Mouse (Mus musculus) adrenal gland, adult 18-20 months (tissue): ENCODE data around the gene Pck1. TPM values are rescaled to one million over a fixed set of nuclear protein-coding genes. Genes with fewer than 3 reads are reported as not detected.

ENCODE experiments used
- DNase-seq, 2 experiments: peaks; one replicate each; pipeline ENCODE4 v3.0.0; 2021 to 2022; ENCODE audit warnings: low spot score in 2 of 2
- total RNA-seq, 2 experiments: library from RNA; stranded (reverse); gene quantifications; 1 replicate in 1 of 2; 2 replicates in 1 of 2; pipeline ENCODE4 v1.2.3; 2021

Pck1 gene
- total RNA-seq, 2 experiments from 2014 or later, result 776 to 1,425 TPM

- DNase-seq, result no peak
Observed at GRCm38 (mm10) chr2:173202924-173203689, 50.3 kb downstream of the Pck1 start.

DNA sequence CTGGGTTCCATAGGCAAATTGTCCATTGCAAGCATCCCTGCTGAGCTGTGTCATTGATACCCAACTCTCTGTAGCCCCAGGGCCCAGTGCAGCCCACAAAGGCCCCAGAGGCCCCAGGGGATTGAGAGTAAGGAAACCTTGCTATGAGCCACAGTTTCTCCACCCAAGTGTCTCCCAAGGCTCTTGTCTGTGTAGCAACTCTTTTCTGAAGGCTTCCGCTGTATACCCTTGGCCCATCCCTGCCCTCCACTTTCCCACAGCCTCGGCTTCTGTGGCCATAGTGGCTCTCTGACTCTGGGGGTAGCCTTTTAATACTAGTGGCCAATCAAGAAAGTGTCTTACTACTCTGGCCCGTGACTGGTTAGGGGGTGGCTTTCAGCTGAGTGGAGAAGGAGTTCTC lies 50.9 kb downstream of the Pck1 start:
- DNase-seq, result no peak

- no peak for DNase-seq
Observed at GRCm38 (mm10) chr2:173204671-173205070, 51.8 kb downstream of the Pck1 start.

DNA sequence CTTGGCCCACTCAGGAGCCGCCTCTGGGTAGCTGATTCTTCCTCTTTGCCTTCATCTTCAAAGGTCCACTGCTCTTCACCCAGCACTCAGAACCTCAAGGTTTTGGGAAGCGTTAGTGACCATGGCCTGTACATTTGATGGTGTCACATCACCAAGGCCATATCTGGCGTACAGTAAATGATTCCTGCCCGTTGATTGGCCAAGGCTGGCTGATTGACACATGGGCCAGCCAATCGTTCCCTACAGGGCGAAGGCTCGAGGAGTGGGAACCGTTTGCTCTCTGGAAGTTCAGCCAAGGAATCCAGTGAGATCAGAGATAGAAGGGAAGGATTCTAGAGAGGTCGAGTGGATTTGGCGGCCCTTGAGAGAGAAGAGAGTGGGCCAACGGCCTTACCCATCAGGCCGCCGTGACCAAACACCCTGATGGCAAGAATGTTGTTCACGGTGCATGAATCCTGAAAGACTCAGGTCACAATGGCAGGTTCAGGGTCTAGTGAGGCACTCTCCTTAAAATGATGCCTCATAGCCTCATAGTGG lies 52.8 kb downstream of the Pck1 start:
- DNase-seq, result no peak

- no peak for DNase-seq
Observed at GRCm38 (mm10) chr2:173207051-173207450, 54.2 kb downstream of the Pck1 start.

Other genes starting within 250 kb of the Pck1 start
- 10 to 100 TPM; 33.4 to 55.2 TPM for gene Bmp7, start 212.7 kb upstream of the Pck1 start, total RNA-seq
- not detected for gene Spo11, start 175.3 kb upstream of the Pck1 start, total RNA-seq
- 10 to 100 TPM; 54.5 to 67.4 TPM for gene Rae1, start 152.9 kb upstream of the Pck1 start, total RNA-seq
- 10 to 100 TPM; 14.8 to 21.2 TPM for gene Rbm38, start 132.6 kb upstream of the Pck1 start, total RNA-seq
- gene Ctcfl, start 33.5 kb upstream of the Pck1 start, total RNA-seq, result not detected
- 1 to 10 TPM; 2.7 to 3.5 TPM for gene Zbp1, start 65.9 kb downstream of the Pck1 start, total RNA-seq
- 10 to 100 TPM; 39.1 to 86.4 TPM for gene Pmepa1, start 123.5 kb downstream of the Pck1 start, total RNA-seq